Mouse (Mus musculus): Measurements from ENCODE around the gene Bcl2l1. TPM values are rescaled to one million over a fixed set of nuclear protein-coding genes. Genes with fewer than 3 reads are reported as not detected.

Bcl2l1 gene
- polyA plus RNA-seq (2015; fragmentation: Nextera tagmentation; extraction: Ambion mirVana): 119 and 125 TPM in 2 replicates

DNA sequence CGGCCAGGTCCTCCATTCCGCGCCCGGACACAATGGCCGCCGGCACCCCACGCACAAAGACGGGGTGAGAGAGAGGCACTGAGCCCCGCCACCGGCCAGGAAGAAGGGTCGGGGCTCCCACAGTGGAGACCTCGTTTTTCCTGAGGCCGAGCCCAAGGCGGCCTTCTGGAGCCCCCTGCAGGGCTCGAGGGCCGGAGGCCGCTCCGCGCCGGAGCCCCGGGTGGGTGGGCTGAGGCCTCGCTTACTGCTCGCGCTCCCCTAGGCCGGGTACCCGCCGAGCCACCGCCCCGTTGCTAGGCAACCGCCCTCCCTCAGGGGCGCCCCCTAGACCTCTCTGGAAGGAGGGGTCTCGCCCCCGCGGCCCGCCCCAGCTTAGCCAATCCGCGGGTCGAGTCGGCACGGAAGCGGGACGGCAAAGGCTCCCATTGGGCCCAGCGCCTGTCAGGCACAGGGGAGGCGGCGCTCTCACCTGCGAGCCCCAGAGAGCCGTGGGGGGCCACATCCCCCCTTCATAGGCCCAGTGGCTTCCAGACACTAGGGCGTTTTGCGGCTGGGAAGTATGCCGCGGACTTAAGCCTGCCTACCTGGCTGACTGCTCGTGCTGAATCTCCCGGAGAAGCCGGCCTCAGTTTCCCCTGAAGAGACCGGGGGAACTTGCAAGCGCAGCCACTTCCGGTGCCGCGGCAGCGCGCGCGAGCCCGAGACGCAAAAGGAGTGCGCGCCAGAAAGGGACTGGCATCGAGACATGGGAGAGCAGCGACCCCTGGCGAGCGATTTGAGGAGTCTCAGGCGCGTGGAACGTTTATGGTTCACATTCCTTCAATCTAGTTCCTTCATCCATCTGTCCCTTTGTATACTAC lies at the start of gene Bcl2l1:
Gene Bcl2l1, minus strand, starts transcription at position 710 of the 860 bp plus-strand sequence.
- ATAC-seq (ENCODE audit: low FRiP score): peak; percentile 96
- Histone ChIP-seq H3K4me3 (replicated peaks) (peak within 1 kb of the TSS; percentile 65), H3K27me3 (replicated peaks) (no peaks in the 10 kb centered on the region), H3K4me1 (peaks cover 35% of the 10 kb centered on the region), H3K27ac (replicated peaks) (peak within 1 kb of the TSS; percentile 94), H3K9me3 (replicated peaks) (no peaks in the 10 kb centered on the region), H3K36me3 (0 out of 2 replicates have a peak, but pooled peaks cover 8% of the 10 kb centered on the region), H3K9ac (replicated peaks) (peak within 1 kb of the TSS; percentile 75), H3K4me2 (peak within 1 kb of the TSS; percentile 80)
- WGBS: under 1% methylated on average over 65 of the region's 74 CpGs

DNA sequence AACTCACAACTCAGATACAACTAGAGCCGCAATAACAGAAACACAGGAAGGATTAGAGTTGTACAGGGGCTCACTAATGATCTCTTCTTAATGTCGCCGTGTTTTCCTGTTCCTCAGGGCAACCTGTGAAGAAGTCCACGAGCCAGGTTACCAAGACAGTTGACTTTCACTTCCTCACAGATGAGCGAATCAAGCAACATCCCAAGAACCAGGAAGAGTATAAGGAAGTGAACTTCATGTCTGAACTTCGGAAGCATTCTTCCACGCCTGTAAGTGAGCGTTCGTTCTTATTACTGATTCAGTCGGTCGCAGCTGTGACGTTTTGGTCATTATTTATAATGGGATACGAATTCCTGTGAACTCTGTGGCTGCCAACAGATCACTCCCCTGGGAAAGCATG lies 49.4 kb upstream of the Bcl2l1 start:
- no peak overlapping the region for H3K9ac ChIP-seq (replicated peaks)
- no peaks in the 10 kb centered on the region for H3K9me3 ChIP-seq (replicated peaks)
- H3K27ac ChIP-seq (replicated peaks): no peak overlapping the region
- no peak for ATAC-seq (ENCODE audit: low FRiP score)
- H3K4me3 ChIP-seq (replicated peaks): no peak overlapping the region
- 86% methylated on average over 13 of the region's 13 CpGs for WGBS
- no peaks in the 10 kb centered on the region for H3K27me3 ChIP-seq (replicated peaks)
- no peaks in the 10 kb centered on the region for H3K4me1 ChIP-seq
- no peaks in the 10 kb centered on the region for H3K36me3 ChIP-seq
- H3K4me2 ChIP-seq: no peak overlapping the region

DNA sequence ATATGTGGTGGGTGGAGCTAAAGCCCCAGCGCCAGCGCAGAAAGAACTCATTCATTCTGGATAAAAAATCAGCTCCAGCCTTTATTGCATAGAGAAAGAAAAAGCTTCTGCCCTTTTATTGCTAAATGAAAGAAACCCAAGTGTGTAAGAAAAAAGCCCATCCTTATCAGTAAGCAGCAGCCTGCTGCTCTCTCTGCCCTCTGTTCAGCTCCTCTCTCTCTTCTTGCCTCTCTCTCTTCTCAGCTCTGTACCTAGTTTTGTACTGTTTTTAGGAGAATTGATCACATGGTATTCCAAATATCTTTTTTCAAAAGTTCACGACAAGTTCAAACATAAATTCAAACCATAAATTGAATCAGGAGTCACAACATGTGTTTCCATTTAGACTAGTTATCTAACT lies 46.7 kb upstream of the Bcl2l1 start:
- H3K9me3 ChIP-seq (replicated peaks): no peaks in the 10 kb centered on the region
- 93% methylated on average over 3 of the region's 3 CpGs for WGBS
- ATAC-seq (ENCODE audit: low FRiP score): no peak

DNA sequence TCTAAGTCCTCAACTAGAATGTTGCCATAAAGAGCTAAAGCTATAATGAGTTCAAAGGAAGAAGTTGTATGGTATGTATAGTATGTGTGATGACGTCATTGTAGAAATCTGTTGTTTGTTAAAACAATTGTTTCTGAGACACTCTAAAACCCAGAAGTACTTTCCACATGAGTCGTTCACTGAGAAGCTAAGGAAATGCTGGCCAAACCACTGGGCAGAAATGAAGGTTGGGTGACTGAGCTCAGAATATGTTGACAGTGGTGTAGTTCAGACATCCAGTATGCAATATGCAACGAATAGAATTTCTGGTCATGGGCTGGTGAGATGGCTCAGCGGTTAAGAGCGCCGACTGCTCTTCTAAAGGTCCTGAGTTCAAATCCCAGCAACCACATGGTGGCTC lies 31.8 kb upstream of the Bcl2l1 start:
- no peak overlapping the region for H3K9ac ChIP-seq (replicated peaks)
- H3K27me3 ChIP-seq (replicated peaks): no peaks in the 10 kb centered on the region
- no peaks in the 10 kb centered on the region for H3K4me1 ChIP-seq
- H3K36me3 ChIP-seq: no peaks in the 10 kb centered on the region
- H3K4me2 ChIP-seq: no peak overlapping the region
- no peak overlapping the region for H3K4me3 ChIP-seq (replicated peaks)
- ATAC-seq (ENCODE audit: low FRiP score): no peak
- no peaks in the 10 kb centered on the region for H3K9me3 ChIP-seq (replicated peaks)
- no peak overlapping the region for H3K27ac ChIP-seq (replicated peaks)
- 97% methylated on average over 6 of the region's 6 CpGs for WGBS

More for the DNA sequence above, 46.7 kb upstream of the Bcl2l1 start:
- H3K36me3 ChIP-seq: no peaks in the 10 kb centered on the region
- H3K4me3 ChIP-seq (replicated peaks): no peak overlapping the region
- no peaks in the 10 kb centered on the region for H3K4me1 ChIP-seq
- no peak overlapping the region for H3K9ac ChIP-seq (replicated peaks)
- H3K4me2 ChIP-seq: no peak overlapping the region
- H3K27me3 ChIP-seq (replicated peaks): no peaks in the 10 kb centered on the region
- no peak overlapping the region for H3K27ac ChIP-seq (replicated peaks)

DNA sequence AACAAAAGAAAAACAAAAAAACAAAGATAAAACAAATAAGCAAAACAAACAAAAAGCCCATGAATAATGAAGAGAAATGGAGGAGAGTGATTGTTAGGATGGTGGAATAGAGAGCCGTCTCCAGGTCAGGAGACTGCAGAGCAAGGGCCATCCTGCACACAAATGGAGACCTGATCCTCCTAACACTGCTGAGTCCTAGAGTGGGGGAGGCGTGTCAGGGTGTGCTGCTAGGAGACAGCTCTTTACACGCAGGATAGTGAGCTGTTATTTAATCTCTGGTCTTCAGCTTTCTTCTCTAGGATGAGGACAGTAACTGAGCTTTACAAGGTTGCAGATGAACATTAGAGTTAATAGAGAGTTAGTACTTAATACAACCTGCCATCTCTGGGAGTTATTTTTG lies 31.1 kb upstream of the Bcl2l1 start:
- H3K9me3 ChIP-seq (replicated peaks): no peaks in the 10 kb centered on the region
- no peaks in the 10 kb centered on the region for H3K36me3 ChIP-seq
- no peaks in the 10 kb centered on the region for H3K4me1 ChIP-seq
- H3K9ac ChIP-seq (replicated peaks): no peak overlapping the region
- H3K27me3 ChIP-seq (replicated peaks): no peaks in the 10 kb centered on the region
- WGBS: 87% methylated on average over 3 of the region's 3 CpGs
- H3K4me2 ChIP-seq: no peak overlapping the region
- ATAC-seq (ENCODE audit: low FRiP score): no peak
- no peak overlapping the region for H3K27ac ChIP-seq (replicated peaks)
- no peak overlapping the region for H3K4me3 ChIP-seq (replicated peaks)

DNA sequence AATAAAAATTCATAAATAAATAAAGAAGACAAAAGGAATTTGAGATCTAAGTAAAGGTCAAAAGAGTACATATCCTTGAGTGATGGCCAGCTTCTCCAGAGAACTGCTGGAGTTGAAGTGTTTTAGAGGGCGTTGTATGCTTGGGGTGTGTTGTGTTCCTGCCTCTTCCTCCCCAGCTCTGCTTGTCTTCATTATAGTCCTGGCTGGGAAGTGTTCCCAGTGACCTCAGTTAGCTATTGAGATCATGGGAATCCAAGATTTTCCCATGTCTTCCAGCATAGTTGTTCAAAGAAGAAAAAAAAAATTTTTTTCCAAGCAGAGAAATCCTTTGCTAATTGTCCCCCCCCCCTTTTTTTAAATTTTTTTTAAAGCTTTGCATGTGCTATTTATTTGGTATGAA lies 30.4 kb upstream of the Bcl2l1 start:
- Histone ChIP-seq H3K4me1 (no peaks in the 10 kb centered on the region), H3K27ac (replicated peaks) (no peak overlapping the region), H3K9ac (replicated peaks) (no peak overlapping the region), H3K27me3 (replicated peaks) (no peaks in the 10 kb centered on the region), H3K4me2 (no peak overlapping the region), H3K4me3 (replicated peaks) (no peak overlapping the region), H3K9me3 (replicated peaks) (no peaks in the 10 kb centered on the region), H3K36me3 (no peaks in the 10 kb centered on the region)
- no peak for ATAC-seq (ENCODE audit: low FRiP score)
- 88% methylated on average over 1 of the region's 1 CpGs for WGBS

GRCm38 (mm10) chr2:152859501-152859900 lies 28.0 kb upstream of the Bcl2l1 start:
- Histone ChIP-seq H3K36me3 (no peaks in the 10 kb centered on the region), H3K9ac (replicated peaks) (no peak overlapping the region), H3K27me3 (replicated peaks) (no peaks in the 10 kb centered on the region), H3K4me2 (no peak overlapping the region), H3K9me3 (replicated peaks) (no peaks in the 10 kb centered on the region), H3K27ac (replicated peaks) (no peak overlapping the region), H3K4me1 (no peaks in the 10 kb centered on the region), H3K4me3 (replicated peaks) (no peak overlapping the region)
- ATAC-seq (ENCODE audit: low FRiP score): no peak
- WGBS: 93% methylated on average over 3 of the region's 3 CpGs

DNA sequence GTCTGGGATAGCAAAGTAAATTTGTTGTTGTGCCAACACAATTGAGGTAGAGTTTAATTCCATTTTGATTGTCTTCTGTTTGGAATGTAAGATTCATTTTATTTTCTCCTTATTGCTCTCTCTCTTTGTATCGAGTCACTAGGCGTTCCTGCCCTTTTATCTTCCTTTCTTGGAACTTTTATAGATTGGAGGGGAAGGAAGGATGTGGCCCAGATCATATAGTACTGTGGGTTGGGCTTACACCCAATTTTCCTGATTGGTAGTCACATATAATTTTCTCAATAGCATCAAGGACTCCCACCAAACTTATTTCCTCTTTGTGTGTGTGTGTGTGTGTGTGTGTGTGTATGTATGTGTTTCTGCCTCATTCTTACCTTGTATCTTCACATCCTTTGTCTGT lies 16.9 kb upstream of the Bcl2l1 start:
- Histone ChIP-seq H3K4me3 (replicated peaks) (peak overlapping the region; percentile 58), H3K9ac (replicated peaks) (peak overlapping the region; percentile 49; the same call in 1 of the 2 replicates), H3K27me3 (replicated peaks) (no peaks in the 10 kb centered on the region), H3K9me3 (replicated peaks) (no peaks in the 10 kb centered on the region), H3K27ac (replicated peaks) (no peak overlapping the region), H3K36me3 (no peaks in the 10 kb centered on the region), H3K4me1 (peaks cover 11% of the 10 kb centered on the region), H3K4me2 (peak overlapping the region; percentile 88)
- no peak for ATAC-seq (ENCODE audit: low FRiP score)
- 11% methylated on average over 2 of the region's 2 CpGs for WGBS

DNA sequence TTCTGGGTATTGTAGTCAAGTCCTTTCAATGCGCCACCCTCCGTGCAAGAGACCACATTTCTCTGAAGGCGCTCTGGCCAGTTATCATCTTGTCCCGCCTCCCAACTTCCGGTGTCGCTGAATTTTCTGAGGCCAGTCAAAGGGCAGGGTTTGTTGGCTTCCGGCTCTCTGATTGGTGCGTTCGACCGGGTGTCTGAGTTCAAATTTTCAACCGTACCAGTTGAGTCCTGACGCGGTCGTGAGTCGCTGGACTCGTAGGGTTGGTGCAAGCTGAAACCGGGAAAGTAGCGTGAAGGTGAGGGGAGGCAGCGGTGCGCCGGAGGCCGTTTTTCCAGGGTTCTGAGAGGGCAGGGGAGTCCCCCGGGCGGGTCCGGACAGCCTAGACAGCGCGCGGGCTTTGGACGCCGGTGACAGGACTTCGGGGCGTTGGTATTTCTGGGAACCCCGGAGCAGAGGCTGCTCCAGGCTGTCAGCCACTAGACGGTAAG lies 16.3 kb upstream of the Bcl2l1 start, which contains the start of gene Tpx2:
Gene Tpx2, plus strand, starts transcription at position 150 of the 488 bp plus-strand sequence.
- H3K4me3 ChIP-seq (replicated peaks): peak within 1 kb of the TSS; percentile 58
- 0 out of 2 replicates have a peak within 1 kb of the TSS, but pooled peaks have one; percentile 10 for H3K27ac ChIP-seq (replicated peaks)
- H3K9me3 ChIP-seq (replicated peaks): no peaks in the 10 kb centered on the region
- H3K9ac ChIP-seq (replicated peaks): peak within 1 kb of the TSS; percentile 49; the same call in 1 of the 2 replicates
- ATAC-seq (ENCODE audit: low FRiP score): peak; percentile 99
- H3K27me3 ChIP-seq (replicated peaks): no peaks in the 10 kb centered on the region
- H3K4me2 ChIP-seq: peak within 1 kb of the TSS; percentile 88
- WGBS: 0% methylated on average over 34 of the region's 34 CpGs
- H3K4me1 ChIP-seq: peaks cover 11% of the 10 kb centered on the region
- no peaks in the 10 kb centered on the region for H3K36me3 ChIP-seq

GRCm38 (mm10) chr2:152847057-152847814 lies 15.7 kb upstream of the Bcl2l1 start:
- ATAC-seq (ENCODE audit: low FRiP score): 0 out of 2 replicates have a peak, but pooled peaks have one; percentile 7
- WGBS: 17% methylated on average over 3 of the region's 3 CpGs
- H3K9me3 ChIP-seq (replicated peaks): no peaks in the 10 kb centered on the region
- no peak overlapping the region for H3K27ac ChIP-seq (replicated peaks)
- no peak overlapping the region for H3K9ac ChIP-seq (replicated peaks)
- H3K4me2 ChIP-seq: peak overlapping the region; percentile 56
- peaks cover 11% of the 10 kb centered on the region for H3K4me1 ChIP-seq
- no peaks in the 10 kb centered on the region for H3K36me3 ChIP-seq
- H3K27me3 ChIP-seq (replicated peaks): no peaks in the 10 kb centered on the region
- H3K4me3 ChIP-seq (replicated peaks): peak overlapping the region; percentile 58

GRCm38 (mm10) chr2:152842741-152843140 lies 11.2 kb upstream of the Bcl2l1 start:
- no peak overlapping the region for H3K4me3 ChIP-seq (replicated peaks)
- H3K9ac ChIP-seq (replicated peaks): no peak overlapping the region
- WGBS: 69% methylated on average over 3 of the region's 3 CpGs
- ATAC-seq (ENCODE audit: low FRiP score): no peak
- no peaks in the 10 kb centered on the region for H3K36me3 ChIP-seq
- H3K27me3 ChIP-seq (replicated peaks): no peaks in the 10 kb centered on the region
- H3K4me1 ChIP-seq: peaks cover 5% of the 10 kb centered on the region; the same call in 1 of the 2 replicates
- no peak overlapping the region for H3K27ac ChIP-seq (replicated peaks)
- no peak overlapping the region for H3K4me2 ChIP-seq
- no peaks in the 10 kb centered on the region for H3K9me3 ChIP-seq (replicated peaks)

Measured in neural tube, embryonic 15.5 days (tissue).